Mouse (Mus musculus) midbrain, embryonic 13.5 days (tissue): ENCODE results near the gene Brca2. TPM values are rescaled to one million over a fixed set of nuclear protein-coding genes. Genes with fewer than 3 reads are reported as not detected.

Source experiments
- ATAC-seq: fragments of 200-750 bp; cut with Nextera tagmentation; 2 replicates; pipeline ENCODE4 v1.8.0; 2017; ENCODE audit warnings: mild to moderate bottlenecking, moderate TSS enrichment, moderate library complexity
- H3K27ac ChIP-seq: fragments of 300-500 bp; sonication (generic); 2 replicates; pipeline ENCODE4 v1.5.1; 2015; ENCODE audit warnings: inconsistent platforms, mild to moderate bottlenecking, moderate library complexity
- H3K27me3 ChIP-seq: fragments of 300-500 bp; sonication (generic); 2 replicates; pipeline ENCODE4 v1.6.1; 2015; ENCODE audit warnings: mild to moderate bottlenecking, inconsistent platforms
- H3K36me3 ChIP-seq: fragments of 300-500 bp; sonication (generic); 2 replicates; pipeline ENCODE4 v1.6.1; 2015; ENCODE audit warnings: mild to moderate bottlenecking, inconsistent platforms
- H3K4me1 ChIP-seq: fragments of 300-500 bp; sonication (generic); replicated peaks from 2 replicates; pipeline ENCODE4 v1.6.1; 2015; ENCODE audit warnings: inconsistent platforms
- H3K4me2 ChIP-seq: fragments of 300-500 bp; sonication (generic); replicated peaks from 2 replicates; pipeline ENCODE4 v1.6.1; 2015; ENCODE audit warnings: moderate library complexity, mild to moderate bottlenecking, inconsistent platforms
- H3K4me3 ChIP-seq: fragments of 300-500 bp; sonication (generic); replicated peaks from 2 replicates; pipeline ENCODE4 v1.5.1; 2015; ENCODE audit warnings: mild to moderate bottlenecking, inconsistent platforms
- H3K9ac ChIP-seq: fragments of 300-500 bp; sonication (generic); replicated peaks from 2 replicates; pipeline ENCODE4 v1.6.1; 2015; ENCODE audit warnings: mild to moderate bottlenecking, inconsistent platforms
- H3K9me3 ChIP-seq: fragments of 300-500 bp; sonication (generic); 2 replicates; pipeline ENCODE4 v1.6.1; 2016; ENCODE audit warnings: mild to moderate bottlenecking, inconsistent platforms
- WGBS: fragments of 180-500 bp; shearing (Covaris S2); methylation state at CpG from one replicate; pipeline ENCODE4 v1.1.7; 2015; 5-methylcytosine and 5-hydroxymethylcytosine counted together
- polyA plus RNA-seq: library from polyadenylated mRNA; unstranded; fragments of >200 nt; fragmentation: Nextera tagmentation; extraction: Ambion mirVana; gene quantifications from 2 replicates; pipeline ENCODE4 v1.2.1, GENCODE M21; 2015

Brca2 gene
- polyA plus RNA-seq, 1 experiment from 2014 or later: 18.0 TPM

- no peak for ATAC-seq
- no peak overlapping the region for H3K9ac ChIP-seq
- no peak overlapping the region for H3K27ac ChIP-seq
- WGBS: 86% methylated on average over 1 of the region's 1 CpGs
- no peak overlapping the region for H3K4me3 ChIP-seq
- no peaks in the 10 kb centered on the region for H3K9me3 ChIP-seq
- no peaks in the 10 kb centered on the region for H3K27me3 ChIP-seq
- H3K36me3 ChIP-seq: no peaks in the 10 kb centered on the region
- H3K4me2 ChIP-seq: no peak overlapping the region
- H3K4me1 ChIP-seq: peaks cover 13% of the 10 kb centered on the region
Observed at GRCm38 (mm10) chr5:150519551-150519950, 2.9 kb upstream of the Brca2 start.

DNA sequence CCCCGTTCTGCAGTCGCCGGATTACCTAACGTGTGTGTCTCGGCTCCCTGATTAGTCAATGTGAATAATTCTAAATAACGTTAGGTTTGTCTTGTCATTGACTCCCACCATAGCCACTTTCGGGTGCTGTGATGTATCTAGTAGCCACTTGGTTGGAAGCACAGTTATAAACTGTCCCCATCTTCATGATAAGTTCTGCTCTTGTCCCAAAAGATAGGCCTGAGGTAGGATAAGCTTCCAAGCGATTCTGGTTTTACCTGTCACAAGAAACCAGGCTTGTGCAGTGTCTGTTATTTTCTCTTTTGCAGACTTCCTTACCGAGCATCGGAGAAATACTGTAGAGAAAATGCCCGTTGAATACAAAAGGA is 421 bp downstream of the Brca2 start:
- Histone ChIP-seq H3K36me3 (no peaks in the 10 kb centered on the region), H3K4me1 (peaks cover 13% of the 10 kb centered on the region), H3K27ac (peak overlapping the region; percentile 48; the same call in 1 of the 2 replicates), H3K4me3 (peak overlapping the region; percentile 75), H3K9me3 (no peaks in the 10 kb centered on the region), H3K27me3 (no peaks in the 10 kb centered on the region), H3K4me2 (peak overlapping the region; percentile 68), H3K9ac (peak overlapping the region; percentile 86)
- WGBS: 9% methylated on average over 11 of the region's 11 CpGs
- no peak for ATAC-seq

GRCm38 (mm10) chr5:150525239-150525638 is 2.8 kb downstream of the Brca2 start:
- H3K4me3 ChIP-seq: no peak overlapping the region
- no peak overlapping the region for H3K27ac ChIP-seq
- H3K9ac ChIP-seq: no peak overlapping the region
- H3K9me3 ChIP-seq: no peaks in the 10 kb centered on the region
- no peak for ATAC-seq
- no peak overlapping the region for H3K4me2 ChIP-seq
- H3K27me3 ChIP-seq: no peaks in the 10 kb centered on the region
- H3K4me1 ChIP-seq: peaks cover 13% of the 10 kb centered on the region
- peaks cover under 1% of the 10 kb centered on the region; the same call in 1 of the 2 replicates for H3K36me3 ChIP-seq
- WGBS: 86% methylated on average over 2 of the region's 2 CpGs

DNA sequence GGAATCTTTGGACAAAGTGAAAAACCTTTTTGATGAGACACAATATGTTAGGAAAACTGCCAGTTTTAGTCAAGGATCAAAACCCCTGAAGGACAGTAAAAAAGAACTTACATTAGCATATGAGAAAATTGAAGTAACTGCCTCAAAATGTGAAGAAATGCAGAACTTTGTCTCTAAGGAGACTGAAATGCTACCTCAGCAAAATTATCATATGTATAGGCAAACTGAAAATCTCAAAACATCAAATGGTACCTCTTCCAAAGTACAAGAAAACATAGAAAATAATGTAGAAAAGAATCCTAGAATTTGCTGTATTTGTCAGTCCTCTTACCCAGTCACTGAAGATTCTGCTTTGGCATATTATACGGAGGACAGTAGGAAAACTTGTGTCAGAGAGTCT is 18.9 kb downstream of the Brca2 start:
- Histone ChIP-seq H3K4me2 (no peak overlapping the region), H3K9ac (no peak overlapping the region), H3K36me3 (peaks cover 31% of the 10 kb centered on the region), H3K4me1 (no peaks in the 10 kb centered on the region), H3K4me3 (no peak overlapping the region), H3K9me3 (0 out of 2 replicates have a peak, but pooled peaks cover 3% of the 10 kb centered on the region), H3K27ac (no peak overlapping the region), H3K27me3 (no peaks in the 10 kb centered on the region)
- 93% methylated on average over 1 of the region's 1 CpGs for WGBS
- no peak for ATAC-seq

DNA sequence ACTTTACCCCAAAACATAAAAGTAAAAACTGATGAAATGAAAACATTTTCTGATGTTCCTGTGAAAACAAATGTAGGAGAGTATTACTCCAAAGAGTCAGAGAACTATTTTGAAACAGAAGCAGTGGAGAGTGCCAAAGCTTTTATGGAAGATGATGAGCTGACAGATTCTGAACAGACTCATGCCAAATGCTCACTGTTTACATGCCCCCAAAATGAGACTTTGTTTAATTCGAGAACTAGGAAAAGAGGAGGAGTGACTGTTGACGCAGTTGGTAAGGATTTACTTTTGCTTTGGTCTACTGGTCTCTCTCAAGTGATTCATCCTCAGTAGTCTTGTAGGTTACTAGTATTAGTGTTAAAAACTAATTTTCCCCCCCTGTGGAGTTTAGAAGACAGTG is 20.8 kb downstream of the Brca2 start:
- Histone ChIP-seq H3K4me2 (no peak overlapping the region), H3K9ac (no peak overlapping the region), H3K36me3 (peaks cover 22% of the 10 kb centered on the region), H3K27ac (no peak overlapping the region), H3K9me3 (0 out of 2 replicates have a peak, but pooled peaks cover 3% of the 10 kb centered on the region), H3K4me3 (no peak overlapping the region), H3K4me1 (no peaks in the 10 kb centered on the region), H3K27me3 (no peaks in the 10 kb centered on the region)
- ATAC-seq: no peak
- WGBS: 96% methylated on average over 2 of the region's 2 CpGs

GRCm38 (mm10) chr5:150551637-150552036 is 29.2 kb downstream of the Brca2 start:
- Histone ChIP-seq H3K4me1 (no peaks in the 10 kb centered on the region), H3K4me2 (no peak overlapping the region), H3K9me3 (no peaks in the 10 kb centered on the region), H3K4me3 (no peak overlapping the region), H3K36me3 (peaks cover 33% of the 10 kb centered on the region), H3K27me3 (no peaks in the 10 kb centered on the region), H3K9ac (no peak overlapping the region), H3K27ac (no peak overlapping the region)
- WGBS: 87% methylated on average over 3 of the region's 3 CpGs
- ATAC-seq: no peak

GRCm38 (mm10) chr5:150559519-150560103 is 37.2 kb downstream of the Brca2 start:
- no peak overlapping the region for H3K4me2 ChIP-seq
- no peak for ATAC-seq
- H3K27me3 ChIP-seq: no peaks in the 10 kb centered on the region
- no peak overlapping the region for H3K27ac ChIP-seq
- peaks cover 43% of the 10 kb centered on the region for H3K36me3 ChIP-seq
- no peaks in the 10 kb centered on the region for H3K9me3 ChIP-seq
- H3K9ac ChIP-seq: no peak overlapping the region
- no peak overlapping the region for H3K4me3 ChIP-seq
- no peaks in the 10 kb centered on the region for H3K4me1 ChIP-seq
- 94% methylated on average over 6 of the region's 6 CpGs for whole genome bisulfite sequencing

DNA sequence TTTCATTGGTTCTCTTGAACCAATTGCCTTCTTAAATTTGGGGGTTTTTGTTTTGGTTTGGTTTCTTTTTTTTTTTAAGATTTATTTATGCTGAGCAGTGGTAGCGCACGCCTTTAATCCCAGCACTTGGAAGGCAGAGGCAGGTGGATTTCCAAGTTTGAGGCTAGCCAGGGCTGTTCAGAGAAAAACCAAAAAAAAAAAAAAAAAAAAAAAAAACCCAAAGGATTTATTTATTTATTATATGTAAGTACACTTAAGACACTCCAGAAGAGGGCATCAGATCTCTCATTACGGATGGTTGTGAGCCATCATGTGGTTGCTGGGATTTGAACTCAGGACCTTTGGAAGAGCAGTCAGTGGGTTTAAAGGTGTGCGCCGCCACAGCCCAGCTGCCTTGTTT is 38.4 kb downstream of the Brca2 start:
- no peak overlapping the region for H3K27ac ChIP-seq
- H3K4me2 ChIP-seq: no peak overlapping the region
- H3K36me3 ChIP-seq: peaks cover 46% of the 10 kb centered on the region
- H3K9ac ChIP-seq: no peak overlapping the region
- 95% methylated on average over 5 of the region's 5 CpGs for WGBS
- no peaks in the 10 kb centered on the region for H3K4me1 ChIP-seq
- ATAC-seq: no peak
- no peaks in the 10 kb centered on the region for H3K27me3 ChIP-seq
- H3K4me3 ChIP-seq: no peak overlapping the region
- no peaks in the 10 kb centered on the region for H3K9me3 ChIP-seq

GRCm38 (mm10) chr5:150561376-150561775 is 38.9 kb downstream of the Brca2 start:
- H3K9me3 ChIP-seq: no peaks in the 10 kb centered on the region
- H3K9ac ChIP-seq: no peak overlapping the region
- no peak overlapping the region for H3K4me2 ChIP-seq
- H3K36me3 ChIP-seq: peaks cover 46% of the 10 kb centered on the region
- H3K4me3 ChIP-seq: no peak overlapping the region
- H3K27ac ChIP-seq: no peak overlapping the region
- no peaks in the 10 kb centered on the region for H3K27me3 ChIP-seq
- no peak for ATAC-seq
- H3K4me1 ChIP-seq: no peaks in the 10 kb centered on the region

- no peaks in the 10 kb centered on the region for H3K27me3 ChIP-seq
- H3K4me3 ChIP-seq: no peak overlapping the region
- WGBS: 93% methylated on average over 5 of the region's 5 CpGs
- no peak overlapping the region for H3K9ac ChIP-seq
- no peaks in the 10 kb centered on the region for H3K4me1 ChIP-seq
- H3K4me2 ChIP-seq: no peak overlapping the region
- ATAC-seq: no peak
- H3K27ac ChIP-seq: no peak overlapping the region
- H3K9me3 ChIP-seq: no peaks in the 10 kb centered on the region
- peaks cover 45% of the 10 kb centered on the region for H3K36me3 ChIP-seq
Observed at GRCm38 (mm10) chr5:150561783-150562182, 39.4 kb downstream of the Brca2 start.

DNA sequence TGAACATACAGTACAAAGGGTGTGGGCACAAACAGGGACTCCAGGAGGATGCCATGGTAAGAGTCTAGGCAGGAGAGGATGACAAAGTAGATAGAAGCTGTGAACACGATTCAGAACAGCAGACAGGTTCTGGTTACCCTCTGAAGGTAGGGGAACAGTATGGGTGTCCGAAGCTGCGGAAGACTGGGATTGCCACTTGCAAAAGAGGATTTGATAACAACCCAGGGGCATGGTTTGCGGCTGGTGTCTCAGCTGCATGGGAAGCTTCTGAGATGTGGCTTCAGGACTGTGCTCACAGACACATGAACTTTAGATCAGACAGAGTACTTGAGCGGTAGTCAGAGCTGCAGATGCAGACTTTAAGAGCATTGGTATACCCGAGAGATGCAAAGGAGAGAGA is 42.0 kb downstream of the Brca2 start:
- Histone ChIP-seq H3K9me3 (no peaks in the 10 kb centered on the region), H3K4me2 (no peak overlapping the region), H3K27me3 (no peaks in the 10 kb centered on the region), H3K4me1 (no peaks in the 10 kb centered on the region), H3K4me3 (no peak overlapping the region), H3K9ac (no peak overlapping the region), H3K27ac (no peak overlapping the region), H3K36me3 (peaks cover 43% of the 10 kb centered on the region)
- no peak for ATAC-seq
- WGBS: 93% methylated on average over 6 of the region's 6 CpGs

DNA sequence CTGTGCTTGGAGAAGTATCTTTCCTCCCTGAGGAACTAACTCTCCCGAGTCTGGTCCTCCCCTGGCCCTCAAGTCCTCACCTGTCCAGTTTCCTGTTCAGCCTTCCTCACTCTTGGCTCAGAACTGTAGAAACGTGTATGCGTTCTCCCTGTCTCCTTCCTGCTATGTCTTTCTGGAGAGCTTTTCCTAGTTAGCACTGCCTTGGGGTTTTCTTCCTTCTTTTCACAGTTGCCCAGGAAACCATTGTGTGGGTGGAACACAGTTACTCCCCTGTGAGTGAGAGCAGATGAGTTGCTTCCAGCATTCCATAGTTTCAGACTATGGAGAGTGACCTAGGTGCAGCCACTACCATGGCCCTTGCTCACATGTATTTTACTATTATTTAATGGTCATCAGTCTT is 43.8 kb downstream of the Brca2 start:
- no peak for ATAC-seq
- Histone ChIP-seq H3K4me1 (no peaks in the 10 kb centered on the region), H3K9me3 (no peaks in the 10 kb centered on the region), H3K27ac (no peak overlapping the region), H3K36me3 (peaks cover 33% of the 10 kb centered on the region), H3K4me2 (no peak overlapping the region), H3K9ac (no peak overlapping the region), H3K27me3 (no peaks in the 10 kb centered on the region), H3K4me3 (no peak overlapping the region)
- WGBS: 61% methylated on average over 3 of the region's 3 CpGs

DNA sequence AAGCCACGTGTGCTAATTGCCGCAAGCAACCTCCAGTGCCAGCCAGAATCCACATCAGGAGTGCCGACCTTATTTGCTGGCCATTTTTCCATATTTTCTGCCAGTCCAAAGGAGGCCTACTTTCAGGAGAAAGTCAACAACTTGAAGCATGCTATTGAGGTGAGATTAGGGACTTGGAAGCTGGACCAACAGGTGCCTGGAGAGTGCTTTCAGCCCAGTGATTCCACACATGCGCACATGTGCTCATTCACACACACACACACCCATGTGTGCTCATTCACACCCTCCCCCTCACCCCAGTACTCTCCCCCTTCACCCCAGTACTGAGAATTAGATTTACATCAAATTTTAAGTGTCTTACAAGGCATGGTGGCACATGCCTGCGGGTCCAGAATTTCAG is 44.5 kb downstream of the Brca2 start:
- H3K4me1 ChIP-seq: no peaks in the 10 kb centered on the region
- H3K27ac ChIP-seq: no peak overlapping the region
- ATAC-seq: no peak
- no peak overlapping the region for H3K4me2 ChIP-seq
- no peak overlapping the region for H3K4me3 ChIP-seq
- H3K9me3 ChIP-seq: no peaks in the 10 kb centered on the region
- H3K9ac ChIP-seq: no peak overlapping the region
- 97% methylated on average over 5 of the region's 5 CpGs for WGBS
- H3K27me3 ChIP-seq: no peaks in the 10 kb centered on the region
- peaks cover 31% of the 10 kb centered on the region for H3K36me3 ChIP-seq
